Mouse (Mus musculus) thymus, postnatal 0 days (tissue): ENCODE measurements around the gene Tmprss15. TPM values are rescaled to one million over a fixed set of nuclear protein-coding genes. Genes with fewer than 3 reads are reported as not detected.

Experiments used
- DNase-seq: peaks from one replicate; pipeline ENCODE4 v3.0.0-alpha.2; 2015; ENCODE audit warnings: low spot score
- polyA plus RNA-seq: library from polyadenylated mRNA; unstranded; fragments of >200 nt; fragmentation: Nextera tagmentation; extraction: Ambion mirVana; gene quantifications from 2 replicates; pipeline ENCODE4 v1.2.1, GENCODE M21; 2015

Tmprss15 gene
- polyA plus RNA-seq, result 0.09 TPM in 2 replicates

- no peak for DNase-seq
Measured at GRCm38 (mm10) chr16:79090997-79091396, at the start of gene Tmprss15. Tmprss15 (minus strand) TSS chr16:79091097.

GRCm38 (mm10) chr16:79114879-79115278, 24.0 kb upstream of the Tmprss15 start:
- DNase-seq, result no peak

- DNase-seq, result no peak
Measured at GRCm38 (mm10) chr16:79109516-79109915, 18.6 kb upstream of the Tmprss15 start.

- DNase-seq, result no peak
Measured at GRCm38 (mm10) chr16:79108969-79109368, 18.1 kb upstream of the Tmprss15 start.

GRCm38 (mm10) chr16:79100325-79100724, 9.4 kb upstream of the Tmprss15 start:
- no peak for DNase-seq

GRCm38 (mm10) chr16:79098321-79098720, 7.4 kb upstream of the Tmprss15 start:
- no peak for DNase-seq

- DNase-seq, result no peak
Measured at GRCm38 (mm10) chr16:79086550-79086949, 4.3 kb downstream of the Tmprss15 start.

- DNase-seq, result no peak
Measured at GRCm38 (mm10) chr16:79063848-79064247, 27.0 kb downstream of the Tmprss15 start.

GRCm38 (mm10) chr16:79058775-79059558, 31.9 kb downstream of the Tmprss15 start:
- DNase-seq, result no peak

GRCm38 (mm10) chr16:79032593-79032992, 58.3 kb downstream of the Tmprss15 start:
- DNase-seq, result no peak

- DNase-seq, result no peak
Measured at GRCm38 (mm10) chr16:79002812-79003211, 88.1 kb downstream of the Tmprss15 start.

- no peak for DNase-seq
Measured at GRCm38 (mm10) chr16:79001679-79002078, 89.2 kb downstream of the Tmprss15 start.

- DNase-seq, result no peak
Measured at GRCm38 (mm10) chr16:78976384-78976783, 114.5 kb downstream of the Tmprss15 start.

GRCm38 (mm10) chr16:78974099-78974498, 116.8 kb downstream of the Tmprss15 start:
- DNase-seq, result no peak

- peak; percentile 6 for DNase-seq
Measured at GRCm38 (mm10) chr16:78969091-78969731, 121.7 kb downstream of the Tmprss15 start.

GRCm38 (mm10) chr16:78957434-78957833, 133.5 kb downstream of the Tmprss15 start:
- no peak for DNase-seq

GRCm38 (mm10) chr16:78950359-78950758, 140.5 kb downstream of the Tmprss15 start:
- no peak for DNase-seq

- no peak for DNase-seq
Measured at GRCm38 (mm10) chr16:78937755-78938154, 153.1 kb downstream of the Tmprss15 start.

GRCm38 (mm10) chr16:78934298-78934697, 156.6 kb downstream of the Tmprss15 start:
- no peak for DNase-seq

GRCm38 (mm10) chr16:78931287-78932025, 159.4 kb downstream of the Tmprss15 start:
- DNase-seq, result no peak

- no peak for DNase-seq
Measured at GRCm38 (mm10) chr16:78930382-78931286, 160.3 kb downstream of the Tmprss15 start, which contains the start of gene Chodl. Chodl (plus strand) TSS chr16:78930948.
